ENCODE assay signal across 28 mouse cellular contexts in the genomic region with DNA sequence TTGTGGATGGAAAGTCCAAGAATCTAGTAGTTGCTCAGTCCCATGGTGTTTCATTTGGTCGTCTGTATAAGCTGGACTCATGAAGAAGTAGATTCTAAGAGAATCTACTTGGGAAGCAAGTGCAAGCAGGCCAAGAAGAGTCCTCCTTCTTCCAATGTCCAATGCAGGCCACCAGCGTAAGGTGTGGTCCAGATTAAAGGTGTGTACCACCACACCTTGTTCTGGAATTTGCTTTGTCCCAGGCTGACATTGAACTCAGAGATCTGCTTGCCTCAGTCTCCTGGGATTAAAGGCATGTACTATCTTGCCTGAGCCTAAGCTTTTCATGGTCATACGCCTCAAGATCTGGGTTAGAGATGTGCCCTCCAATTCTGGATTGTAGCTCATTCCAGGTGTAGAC. TPM values are rescaled to one million over a fixed set of nuclear protein-coding genes. Genes with fewer than 3 reads are reported as not detected.
"Had no signal": no experiment of that assay in that cellular context is flagged by ENCODE, and none has a peak within 500 bp of the region (broad histone marks: within the 10 kb centered on the region; RNA-seq: fewer than 3 reads in every experiment).

No protein-coding gene starts in this region.

- ATAC-seq: hindbrain, embryonic 16.5 days; inflammation-experienced regulatory T-cells, adult 6 months; intestine, embryonic 15.5 days; intestine, postnatal 0 days had no signal

- H3K4me2 ChIP-seq: heart, embryonic 11.5 days; heart, embryonic 13.5 days; heart, embryonic 15.5 days; hindbrain, embryonic 12.5 days; hindbrain, embryonic 14.5 days; intestine, embryonic 15.5 days; limb, embryonic 12.5 days; liver, embryonic 11.5 days; liver, embryonic 13.5 days had no signal

- H3K4me3 ChIP-seq: gastrocnemius, adult 2 months; heart, embryonic 13.5 days; heart, embryonic 15.5 days; hindbrain, embryonic 10.5 days; hindbrain, embryonic 12.5 days; intestine, embryonic 15.5 days; layer of hippocampus, adult 2 months; left cerebral cortex, adult 2 months; limb, embryonic 10.5 days; limb, embryonic 12.5 days; liver, embryonic 13.5 days had no signal

- H3K9ac ChIP-seq: heart, embryonic 13.5 days; heart, embryonic 15.5 days; hindbrain, embryonic 12.5 days; hindbrain, embryonic 14.5 days; intestine, embryonic 15.5 days; limb, embryonic 12.5 days; liver, embryonic 13.5 days had no signal

- H3K4me1 ChIP-seq: heart, embryonic 13.5 days; heart, embryonic 15.5 days; hindbrain, embryonic 12.5 days; intestine, embryonic 15.5 days; limb, embryonic 10.5 days; limb, embryonic 12.5 days; liver, embryonic 13.5 days had no signal

- H3K27ac ChIP-seq: gastrocnemius, adult 2 months; heart, embryonic 13.5 days; heart, embryonic 15.5 days; hindbrain, embryonic 10.5 days; hindbrain, embryonic 12.5 days; hindbrain, embryonic 14.5 days; intestine, embryonic 15.5 days; layer of hippocampus, adult 2 months; left cerebral cortex, adult 2 months; limb, embryonic 10.5 days; limb, embryonic 12.5 days; liver, embryonic 13.5 days had no signal

- H3K9me3 ChIP-seq: heart, embryonic 13.5 days; heart, embryonic 15.5 days; hindbrain, embryonic 10.5 days; hindbrain, embryonic 12.5 days; intestine, embryonic 15.5 days; limb, embryonic 10.5 days; limb, embryonic 12.5 days; liver, embryonic 13.5 days had no signal

- H3K27me3 ChIP-seq: intestine, embryonic 15.5 days had no signal

- H3K36me3 ChIP-seq: heart, embryonic 13.5 days; heart, embryonic 15.5 days; hindbrain, embryonic 10.5 days; hindbrain, embryonic 12.5 days; intestine, embryonic 15.5 days; limb, embryonic 10.5 days; limb, embryonic 12.5 days; liver, embryonic 13.5 days had no signal

- DNase-seq: gastrocnemius, adult 2 months; gastrocnemius, postnatal 10 days; gastrocnemius, postnatal 25 days; heart, postnatal 14 days; heart, postnatal 4 days; kidney, adult 18-20 months; kidney, adult 8-10 months; kidney, postnatal 10 days; kidney, postnatal 25 days; kidney, postnatal 4 days; liver; liver, embryonic 13.5 days had no signal

RNA-seq across cellular contexts. Expression of a gene that starts 17.5 kb away (rescaled TPM):
- total RNA-seq: granulocyte monocyte progenitor cell, adult 5-6 weeks had no signal
